In genomic region chr4:151242751-151243150, GRCm38 (mm10) we compare ENCODE assay signal across 22 mouse cellular contexts.
A peak's percentile ranks its signal among the peaks of the same experiment; 100 is the strongest.
DNase-seq lines count a peak whose midpoint lies in the region; ATAC-seq and TF ChIP-seq lines count a peak whose summit lies in the region.
"Had no signal": no experiment of that assay in that cellular context is flagged by ENCODE, and none has a peak within 500 bp of the region (broad histone marks: within the 10 kb centered on the region; RNA-seq: fewer than 3 reads in every experiment).

No protein-coding gene starts in this region.

- no peak overlapping the region for H3K27ac ChIP-seq in kidney, adult 2 months (ENCODE audit: insufficient read depth, low read depth, low read length)
- H3K27ac ChIP-seq in kidney, embryonic 16.5 days (ENCODE audit: low read length) = no peak overlapping the region
- H3K27ac ChIP-seq in midbrain, embryonic 14.5 days (replicated peaks; ENCODE audit: low read depth, low read length) = no peak overlapping the region
- no peak overlapping the region for H3K27ac ChIP-seq in midbrain, embryonic 15.5 days
- no peak overlapping the region; the same call in 1 of the 2 replicates for H3K27ac ChIP-seq in neural tube, embryonic 14.5 days (ENCODE audit: low read depth, low read length)
- H3K27ac ChIP-seq: embryonic facial prominence, embryonic 12.5 days; forebrain, embryonic 15.5 days; hindbrain, embryonic 15.5 days; limb, embryonic 13.5 days; liver, embryonic 14.5 days; lung, embryonic 15.5 days had no signal

- no peak overlapping the region for H3K9ac ChIP-seq in kidney, embryonic 16.5 days (replicated peaks; ENCODE audit: low read length)
- no peak overlapping the region for H3K9ac ChIP-seq in midbrain, embryonic 14.5 days (replicated peaks; ENCODE audit: low read length)
- H3K9ac ChIP-seq in midbrain, embryonic 15.5 days = no peak overlapping the region
- no peak overlapping the region for H3K9ac ChIP-seq in neural tube, embryonic 14.5 days (replicated peaks; ENCODE audit: low read depth, low read length)
- H3K9ac ChIP-seq: embryonic facial prominence, embryonic 12.5 days; forebrain, embryonic 15.5 days; heart, embryonic 12.5 days; hindbrain, embryonic 15.5 days; limb, embryonic 13.5 days; liver, embryonic 14.5 days; lung, embryonic 15.5 days had no signal

- H3K4me3 ChIP-seq in kidney, adult 2 months (ENCODE audit: insufficient read depth, low read depth, low read length) = no peak overlapping the region
- no peak overlapping the region for H3K4me3 ChIP-seq in kidney, embryonic 16.5 days (ENCODE audit: low read length)
- no peak overlapping the region for H3K4me3 ChIP-seq in midbrain, embryonic 14.5 days (replicated peaks; ENCODE audit: low read depth, low read length)
- H3K4me3 ChIP-seq in midbrain, embryonic 15.5 days = no peak overlapping the region
- H3K4me3 ChIP-seq in neural tube, embryonic 14.5 days (ENCODE audit: low read depth, low read length) = no peak overlapping the region
- H3K4me3 ChIP-seq: embryonic facial prominence, embryonic 12.5 days; erythroblast, embryonic 14.5 days; forebrain, embryonic 15.5 days; heart, embryonic 12.5 days; hindbrain, embryonic 15.5 days; limb, embryonic 13.5 days; lung, embryonic 15.5 days had no signal

- peaks cover 3% of the 10 kb centered on the region; the same call in 1 of the 2 replicates for H3K9me3 ChIP-seq in kidney, embryonic 16.5 days (ENCODE audit: low read length)
- 0 out of 2 replicates have a peak, but pooled peaks cover 3% of the 10 kb centered on the region for H3K9me3 ChIP-seq in midbrain, embryonic 14.5 days (ENCODE audit: control insufficient read depth, low read length)
- no peaks in the 10 kb centered on the region for H3K9me3 ChIP-seq in midbrain, embryonic 15.5 days
- H3K9me3 ChIP-seq in neural tube, embryonic 14.5 days (ENCODE audit: control insufficient read depth, low read length) = no peaks in the 10 kb centered on the region
- H3K9me3 ChIP-seq: forebrain, embryonic 15.5 days; hindbrain, embryonic 15.5 days; lung, embryonic 15.5 days had no signal

- no peaks in the 10 kb centered on the region for H3K4me1 ChIP-seq in kidney, adult 2 months (ENCODE audit: control insufficient read depth, insufficient read depth, low read length)
- H3K4me1 ChIP-seq in kidney, embryonic 16.5 days (ENCODE audit: insufficient read depth, low read length) = no peaks in the 10 kb centered on the region
- peaks cover 21% of the 10 kb centered on the region for H3K4me1 ChIP-seq in midbrain, embryonic 14.5 days (ENCODE audit: control insufficient read depth, insufficient read depth, low read length)
- peaks cover 16% of the 10 kb centered on the region for H3K4me1 ChIP-seq in midbrain, embryonic 15.5 days
- H3K4me1 ChIP-seq in neural tube, embryonic 14.5 days (ENCODE audit: control insufficient read depth, insufficient read depth, low read length) = peaks cover 19% of the 10 kb centered on the region
- H3K4me1 ChIP-seq: embryonic facial prominence, embryonic 12.5 days; forebrain, embryonic 15.5 days; limb, embryonic 13.5 days had no signal

- no peaks in the 10 kb centered on the region for H3K36me3 ChIP-seq in kidney, adult 2 months (ENCODE audit: control insufficient read depth, insufficient read depth, low read length)
- H3K36me3 ChIP-seq in kidney, embryonic 16.5 days (ENCODE audit: insufficient read depth, low read length) = no peaks in the 10 kb centered on the region
- H3K36me3 ChIP-seq in midbrain, embryonic 14.5 days (ENCODE audit: control insufficient read depth, insufficient read depth, low read length) = no peaks in the 10 kb centered on the region
- no peaks in the 10 kb centered on the region for H3K36me3 ChIP-seq in midbrain, embryonic 15.5 days (replicated peaks)
- no peaks in the 10 kb centered on the region for H3K36me3 ChIP-seq in neural tube, embryonic 14.5 days (ENCODE audit: control insufficient read depth, insufficient read depth, low read length)
- H3K36me3 ChIP-seq: embryonic facial prominence, embryonic 12.5 days; forebrain, embryonic 15.5 days; G1E; heart, embryonic 12.5 days; hindbrain, embryonic 15.5 days; limb, embryonic 13.5 days; lung, embryonic 15.5 days had no signal

- 9% methylated on average over 12 of the region's 12 CpGs for WGBS in kidney, adult 2 months
- 10% methylated on average over 12 of the region's 12 CpGs for WGBS in kidney, embryonic 16.5 days
- 17% methylated on average over 12 of the region's 12 CpGs for WGBS in midbrain, embryonic 14.5 days
- WGBS in midbrain, embryonic 15.5 days = 18% methylated on average over 12 of the region's 12 CpGs
- 13% methylated on average over 12 of the region's 12 CpGs for WGBS in neural tube, embryonic 14.5 days

- H3K4me2 ChIP-seq in kidney, embryonic 16.5 days (replicated peaks; ENCODE audit: low read depth, low read length) = no peak overlapping the region
- H3K4me2 ChIP-seq in midbrain, embryonic 14.5 days (ENCODE audit: low read length) = no peak overlapping the region
- no peak overlapping the region for H3K4me2 ChIP-seq in midbrain, embryonic 15.5 days
- no peak overlapping the region for H3K4me2 ChIP-seq in neural tube, embryonic 14.5 days (ENCODE audit: low read depth, low read length)
- H3K4me2 ChIP-seq: embryonic facial prominence, embryonic 12.5 days; forebrain, embryonic 15.5 days; heart, embryonic 12.5 days; hindbrain, embryonic 15.5 days; limb, embryonic 13.5 days; lung, embryonic 15.5 days had no signal

- H3K27me3 ChIP-seq in kidney, adult 2 months (replicated peaks; ENCODE audit: control insufficient read depth, insufficient read depth, low read length) = no peaks in the 10 kb centered on the region
- H3K27me3 ChIP-seq in kidney, embryonic 16.5 days (ENCODE audit: insufficient read depth, low read length) = peaks cover 9% of the 10 kb centered on the region; the same call in 1 of the 2 replicates
- no peaks in the 10 kb centered on the region for H3K27me3 ChIP-seq in midbrain, embryonic 14.5 days (ENCODE audit: control insufficient read depth, insufficient read depth, low read length)
- no peaks in the 10 kb centered on the region for H3K27me3 ChIP-seq in midbrain, embryonic 15.5 days (replicated peaks)
- no peaks in the 10 kb centered on the region for H3K27me3 ChIP-seq in neural tube, embryonic 14.5 days (ENCODE audit: control insufficient read depth, insufficient read depth, low read length)
- H3K27me3 ChIP-seq: lung, embryonic 15.5 days had no signal

- TF ChIP-seq POLR2A in kidney, adult 2 months (IDR thresholded peaks at IDR 0.05; ENCODE audit: low read depth, low read length) = no peak

- no peak for ATAC-seq in kidney, embryonic 16.5 days (ENCODE audit: low FRiP score, low TSS enrichment)
- no peak for ATAC-seq in midbrain, embryonic 14.5 days (ENCODE audit: low FRiP score, low TSS enrichment)
- no peak; the same call in 1 of the 2 replicates for ATAC-seq in midbrain, embryonic 15.5 days (replicated peaks)
- peak; percentile 36; the same call in 1 of the 2 replicates for ATAC-seq in neural tube, embryonic 14.5 days (ENCODE audit: low read depth)
- ATAC-seq: forebrain, embryonic 15.5 days had no signal

- no peak for TF ChIP-seq CTCF in kidney, adult 2 months (conservative IDR thresholded peaks at IDR 0.05; ENCODE audit: insufficient read depth, insufficient read length, low read depth, low read length)

- peak; percentile 21 for DNase-seq in kidney, adult 2 months
- peak; percentile 72 for DNase-seq in midbrain, embryonic 14.5 days
- DNase-seq in MN1 (ENCODE audit: low spot score) = peak; percentile 60
- DNase-seq in testis, postnatal 10 days (ENCODE audit: low spot score) = no peak
- DNase-seq: cerebellum, adult 11 months; cerebellum, postnatal 10 days; heart, postnatal 14 days; lung, postnatal 4 days; right cerebral cortex, postnatal 4 days; thymus, postnatal 14 days had no signal
